Mouse (Mus musculus) stomach, embryonic 16.5 days (tissue): ENCODE measurements around the gene Gnaq. TPM values are rescaled to one million over a fixed set of nuclear protein-coding genes. Genes with fewer than 3 reads are reported as not detected.
A peak's percentile ranks its signal among the peaks of the same experiment; 100 is the strongest.

Experiments used
- ATAC-seq: fragments of 200-750 bp; cut with Nextera tagmentation; 2 replicates; pipeline ENCODE4 v1.8.0; 2017; ENCODE audit warnings: moderate number of reproducible peaks, moderate TSS enrichment; ENCODE audit not compliant: insufficient read depth, low FRiP score
- H3K27ac ChIP-seq: fragments of 300-500 bp; sonication (generic); 2 replicates; pipeline ENCODE4 v1.5.1; 2014; ENCODE audit warnings: low read length
- H3K27me3 ChIP-seq: fragments of 300-500 bp; sonication (generic); 2 replicates; pipeline ENCODE4 v1.6.1; 2014; ENCODE audit warnings: low read length, control low read depth, mixed read lengths; ENCODE audit not compliant: control insufficient read depth, insufficient read depth
- H3K36me3 ChIP-seq: fragments of 300-500 bp; sonication (generic); 2 replicates; pipeline ENCODE4 v1.6.1; 2014; ENCODE audit warnings: low read length; ENCODE audit not compliant: control insufficient read depth, insufficient read depth
- H3K4me1 ChIP-seq: fragments of 300-500 bp; sonication (generic); 2 replicates; pipeline ENCODE4 v1.6.1; 2014; ENCODE audit warnings: low read length, control low read depth, mixed read lengths; ENCODE audit not compliant: control insufficient read depth, insufficient read depth
- H3K4me2 ChIP-seq: fragments of 300-500 bp; sonication (generic); 2 replicates; pipeline ENCODE4 v1.6.1; 2014; ENCODE audit warnings: low read depth, low read length, mixed read lengths
- H3K4me3 ChIP-seq: fragments of 300-500 bp; sonication (generic); replicated peaks from 2 replicates; pipeline ENCODE4 v1.5.1; 2014; ENCODE audit warnings: mild to moderate bottlenecking, low read length
- H3K9ac ChIP-seq: fragments of 300-500 bp; sonication (generic); 2 replicates; pipeline ENCODE4 v1.6.1; 2014; ENCODE audit warnings: low read length
- H3K9me3 ChIP-seq: fragments of 300-500 bp; sonication (generic); replicated peaks from 2 replicates; pipeline ENCODE4 v1.6.1; 2016; ENCODE audit warnings: low read length, control low read depth; ENCODE audit not compliant: control insufficient read depth
- WGBS: fragments of 180-500 bp; shearing (Covaris S2); extraction: QIAGEN DNeasy Blood & Tissue Kit; methylation state at CpG from one replicate; pipeline ENCODE4 v1.1.7; 2014; 5-methylcytosine and 5-hydroxymethylcytosine counted together
- polyA plus RNA-seq: library from polyadenylated mRNA; unstranded; fragments of >200 nt; fragmentation: Nextera tagmentation; extraction: Ambion mirVana; gene quantifications from 2 replicates; pipeline ENCODE4 v1.2.1, GENCODE M21; 2015

The Gnaq gene
- polyA plus RNA-seq, 1 experiment from 2014 or later = 38.8 TPM

DNA sequence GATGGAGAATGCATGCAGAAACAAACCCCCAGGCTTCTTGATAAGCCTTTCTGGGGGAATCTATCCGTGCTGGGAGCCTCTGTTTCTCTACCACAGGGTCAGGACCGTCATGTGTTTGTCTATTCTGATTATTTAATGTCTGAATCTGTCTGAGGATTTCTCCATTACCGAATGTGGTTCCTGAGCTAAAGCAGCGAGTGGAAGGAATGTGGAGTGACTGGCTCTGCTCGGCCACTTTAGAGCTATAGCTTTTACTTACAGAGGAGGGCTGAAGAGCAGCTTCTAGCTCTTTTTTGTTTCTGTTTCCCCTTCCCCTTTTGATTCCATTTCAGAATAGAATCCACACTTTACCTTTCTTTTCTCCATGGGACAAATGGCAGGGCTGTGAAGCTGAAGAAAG lies 43.8 kb downstream of the Gnaq start:
- Histone ChIP-seq H3K9ac (no peak overlapping the region), H3K4me1 (peaks cover 40% of the 10 kb centered on the region), H3K9me3 (no peaks in the 10 kb centered on the region), H3K4me2 (peak overlapping the region; percentile 22; the same call in 1 of the 2 replicates), H3K36me3 (no peaks in the 10 kb centered on the region), H3K27ac (peak overlapping the region; percentile 79), H3K4me3 (no peak overlapping the region), H3K27me3 (no peaks in the 10 kb centered on the region)
- no peak for ATAC-seq
- 14% methylated on average over 5 of the region's 5 CpGs for WGBS

- ATAC-seq = peak; percentile 21; the same call in 1 of the 2 replicates
- Histone ChIP-seq H3K27ac (peak overlapping the region; percentile 79), H3K36me3 (no peaks in the 10 kb centered on the region), H3K9me3 (no peaks in the 10 kb centered on the region), H3K4me3 (no peak overlapping the region), H3K9ac (no peak overlapping the region), H3K4me1 (peaks cover 40% of the 10 kb centered on the region), H3K4me2 (no peak overlapping the region), H3K27me3 (no peaks in the 10 kb centered on the region)
- WGBS = 77% methylated on average over 8 of the region's 8 CpGs
Measured at GRCm38 (mm10) chr19:16177139-16177727, 44.6 kb downstream of the Gnaq start.

DNA sequence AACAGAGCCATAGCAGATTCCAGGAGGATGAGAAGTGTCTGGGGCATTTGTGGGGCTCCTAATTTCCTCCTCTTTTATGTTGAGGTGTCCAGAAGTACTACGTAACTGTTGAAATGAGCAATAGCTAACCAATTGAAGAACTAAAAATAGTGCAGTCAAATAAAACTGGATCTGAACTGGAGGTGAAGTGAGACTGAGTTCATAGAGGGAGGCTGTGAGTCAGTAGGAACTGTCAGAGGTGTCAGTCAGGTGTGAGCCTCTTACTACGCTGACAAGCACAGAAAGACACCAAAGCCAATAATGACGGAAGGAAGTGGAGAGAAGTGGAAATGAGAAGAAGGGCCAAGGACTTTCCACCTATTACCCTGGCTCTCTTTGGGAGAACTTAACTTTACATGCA lies 48.6 kb downstream of the Gnaq start:
- Histone ChIP-seq H3K4me3 (no peak overlapping the region), H3K9ac (no peak overlapping the region), H3K4me1 (peaks cover 35% of the 10 kb centered on the region), H3K27me3 (no peaks in the 10 kb centered on the region), H3K27ac (peak overlapping the region; percentile 36), H3K4me2 (no peak overlapping the region), H3K36me3 (no peaks in the 10 kb centered on the region), H3K9me3 (no peaks in the 10 kb centered on the region)
- WGBS = 82% methylated on average over 3 of the region's 3 CpGs
- ATAC-seq = no peak

DNA sequence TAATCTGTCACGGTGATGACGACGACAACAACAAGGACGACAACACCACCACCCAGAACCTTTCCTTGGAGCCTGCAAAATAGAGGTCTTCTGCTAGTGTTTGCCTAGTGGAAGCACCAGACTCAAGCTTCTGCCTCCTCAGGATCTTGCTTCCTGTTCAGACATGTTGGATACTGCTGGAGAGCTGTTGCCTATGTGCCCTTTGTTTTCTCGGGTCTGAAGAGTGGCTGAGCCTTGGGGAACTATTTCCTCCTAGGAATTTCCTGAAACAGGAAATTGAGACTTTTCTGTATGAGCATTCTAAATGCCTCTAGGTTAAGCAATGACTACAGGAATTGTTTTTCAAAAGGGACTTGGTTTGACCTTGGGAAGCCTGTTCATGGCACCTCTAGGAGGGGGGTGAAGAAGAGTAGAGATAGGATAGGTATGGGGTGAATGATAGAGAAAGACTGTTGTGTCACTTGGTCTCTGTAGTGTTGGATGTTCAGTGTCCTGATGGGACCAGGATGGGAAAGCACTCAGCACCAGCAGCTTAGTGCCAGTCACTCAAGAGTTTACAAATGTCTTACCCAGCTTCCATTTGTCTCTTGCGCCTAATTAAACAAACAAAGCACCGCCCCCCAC lies 49.3 kb downstream of the Gnaq start:
- no peak for ATAC-seq
- H3K4me3 ChIP-seq = no peak overlapping the region
- H3K27ac ChIP-seq = peak overlapping the region; percentile 36
- no peaks in the 10 kb centered on the region for H3K36me3 ChIP-seq
- H3K9me3 ChIP-seq = no peaks in the 10 kb centered on the region
- 73% methylated on average over 7 of the region's 7 CpGs for WGBS
- H3K4me2 ChIP-seq = no peak overlapping the region
- H3K4me1 ChIP-seq = peaks cover 32% of the 10 kb centered on the region
- no peaks in the 10 kb centered on the region for H3K27me3 ChIP-seq
- H3K9ac ChIP-seq = no peak overlapping the region

DNA sequence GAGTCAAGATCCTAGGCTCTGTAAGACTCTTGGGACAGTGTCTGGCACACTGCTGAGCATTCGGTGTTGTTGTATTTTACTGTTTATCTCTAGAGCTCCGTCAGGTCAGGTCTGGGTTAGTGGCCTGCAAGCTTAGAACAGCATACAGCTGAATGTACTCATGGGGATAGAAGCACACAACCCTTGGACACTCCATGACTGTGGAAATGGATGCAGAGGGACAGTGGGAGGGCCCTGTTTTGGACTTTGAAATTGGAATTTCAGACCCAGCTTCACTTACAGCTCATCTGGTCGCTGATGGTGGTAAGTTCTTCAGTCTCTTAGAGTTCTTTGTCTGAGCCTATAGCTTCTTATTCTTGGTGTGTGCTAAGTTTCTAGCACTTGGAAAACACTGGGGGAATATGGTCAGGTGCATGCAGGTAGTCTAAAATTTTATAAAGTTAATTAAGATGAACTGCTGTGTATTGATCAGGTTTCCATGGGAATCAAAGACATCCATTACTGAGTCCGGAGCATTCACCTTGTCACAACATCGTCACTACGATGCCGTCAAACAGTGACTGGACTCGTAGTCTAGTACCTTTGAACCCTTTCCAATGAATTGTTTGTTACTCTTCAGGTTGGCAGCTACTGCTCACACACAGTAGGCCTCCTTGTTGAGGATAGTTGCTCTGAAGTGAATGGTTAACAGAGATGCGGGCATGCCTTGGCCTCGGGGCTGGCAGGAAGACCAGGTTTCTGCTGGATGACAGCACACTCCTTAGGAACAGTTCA lies 51.1 kb downstream of the Gnaq start:
- Histone ChIP-seq H3K4me3 (no peak overlapping the region), H3K4me1 (peaks cover 37% of the 10 kb centered on the region), H3K27me3 (no peaks in the 10 kb centered on the region), H3K36me3 (no peaks in the 10 kb centered on the region), H3K4me2 (no peak overlapping the region), H3K9ac (no peak overlapping the region), H3K27ac (no peak overlapping the region), H3K9me3 (no peaks in the 10 kb centered on the region)
- no peak for ATAC-seq
- 74% methylated on average over 10 of the region's 10 CpGs for WGBS

DNA sequence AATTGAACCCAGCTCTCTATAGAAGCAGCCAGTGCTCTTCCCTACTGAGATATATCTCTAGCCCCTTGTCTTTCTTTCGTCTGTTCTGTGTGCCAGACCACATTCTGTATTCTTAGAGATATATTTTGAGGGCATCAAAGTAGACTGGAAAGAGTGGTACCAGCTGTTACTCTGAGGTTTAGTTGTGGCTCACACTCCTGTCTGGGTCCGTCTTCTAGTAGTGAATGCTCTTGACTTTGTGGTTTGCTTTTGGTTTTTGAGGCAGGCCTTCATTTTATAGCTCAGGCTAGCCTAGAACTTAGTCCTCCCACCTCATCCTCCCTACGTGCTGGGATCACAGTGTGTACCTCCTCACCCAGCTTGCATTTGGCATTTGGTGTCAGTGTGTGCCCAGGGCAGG lies 54.4 kb downstream of the Gnaq start:
- 59% methylated on average over 3 of the region's 3 CpGs for WGBS
- H3K36me3 ChIP-seq = no peaks in the 10 kb centered on the region
- no peak for ATAC-seq
- no peaks in the 10 kb centered on the region for H3K9me3 ChIP-seq
- no peak overlapping the region for H3K4me3 ChIP-seq
- H3K4me2 ChIP-seq = 0 out of 2 replicates have a peak overlapping the region, but pooled peaks have one; percentile 6
- H3K4me1 ChIP-seq = peaks cover 38% of the 10 kb centered on the region
- no peaks in the 10 kb centered on the region for H3K27me3 ChIP-seq
- peak overlapping the region; percentile 73 for H3K27ac ChIP-seq
- no peak overlapping the region for H3K9ac ChIP-seq

DNA sequence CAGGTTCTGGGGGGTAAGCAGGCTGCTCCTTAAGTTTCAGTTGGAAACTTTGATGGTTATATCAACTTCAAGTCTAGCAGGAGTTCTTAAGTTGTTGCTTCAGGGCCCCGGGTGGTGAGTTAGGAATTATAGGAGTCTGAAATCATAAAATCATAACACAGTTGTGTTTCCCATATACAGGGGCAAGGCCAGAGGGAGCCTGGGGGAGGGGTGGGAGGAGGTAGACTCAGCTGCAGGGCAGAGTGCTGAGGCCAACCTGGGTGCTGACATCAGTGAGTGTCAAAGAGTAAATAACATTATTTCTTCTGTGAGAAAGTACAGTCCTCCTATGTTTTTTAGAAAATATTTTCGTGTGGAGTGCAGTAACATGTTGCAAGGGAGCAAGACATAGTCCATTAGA lies 55.3 kb downstream of the Gnaq start:
- H3K27me3 ChIP-seq = no peaks in the 10 kb centered on the region
- 31% methylated on average over 2 of the region's 2 CpGs for WGBS

DNA sequence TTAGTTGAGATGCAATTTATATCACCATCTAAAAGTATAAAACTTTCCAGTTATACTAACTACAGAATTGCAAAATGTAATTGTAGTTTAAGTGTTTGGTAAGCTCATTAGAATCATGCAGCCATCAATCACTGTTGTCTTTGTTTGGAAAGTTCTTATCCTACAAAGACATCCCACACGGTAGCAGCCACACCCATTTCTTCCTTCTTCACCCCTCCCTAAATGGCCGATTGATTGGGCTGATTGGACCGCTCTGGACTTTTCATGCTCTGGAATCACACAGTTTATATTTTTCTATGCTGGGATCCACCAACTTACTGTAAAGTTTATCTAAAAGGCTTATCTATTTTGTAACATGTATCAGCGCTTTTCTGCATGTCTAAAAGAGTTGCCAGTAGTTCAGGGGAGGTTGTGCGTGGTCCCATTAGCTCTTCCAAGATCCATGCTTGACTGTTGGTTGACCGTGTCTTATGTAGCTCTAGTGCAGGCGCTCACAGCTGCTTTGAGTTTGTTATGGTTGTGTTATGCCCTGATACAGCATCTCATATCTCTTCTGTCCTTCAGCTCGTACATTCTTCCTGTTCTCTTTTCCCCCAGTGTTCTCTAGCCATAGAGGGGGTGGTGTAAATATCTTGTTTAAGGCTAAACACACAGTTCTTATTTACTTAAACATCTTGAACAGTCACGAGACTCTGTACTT lies 56.6 kb downstream of the Gnaq start:
- WGBS = 54% methylated on average over 9 of the region's 9 CpGs

More for the DNA sequence above, 55.3 kb downstream of the Gnaq start:
- ATAC-seq = no peak
- H3K4me2 ChIP-seq = no peak overlapping the region
- H3K9ac ChIP-seq = no peak overlapping the region
- no peaks in the 10 kb centered on the region for H3K9me3 ChIP-seq
- no peak overlapping the region for H3K4me3 ChIP-seq
- peaks cover 37% of the 10 kb centered on the region for H3K4me1 ChIP-seq
- no peaks in the 10 kb centered on the region for H3K36me3 ChIP-seq
- H3K27ac ChIP-seq = peak overlapping the region; percentile 73

GRCm38 (mm10) chr19:16198162-16198561 lies 65.5 kb downstream of the Gnaq start:
- WGBS = 75% methylated on average over 3 of the region's 3 CpGs
- ATAC-seq = no peak

More for the DNA sequence above, 56.6 kb downstream of the Gnaq start:
- H3K4me3 ChIP-seq = no peak overlapping the region
- no peaks in the 10 kb centered on the region for H3K9me3 ChIP-seq
- H3K4me2 ChIP-seq = no peak overlapping the region
- H3K4me1 ChIP-seq = peaks cover 27% of the 10 kb centered on the region
- H3K36me3 ChIP-seq = no peaks in the 10 kb centered on the region
- no peaks in the 10 kb centered on the region for H3K27me3 ChIP-seq
- H3K9ac ChIP-seq = no peak overlapping the region
- ATAC-seq = no peak
- H3K27ac ChIP-seq = no peak overlapping the region

More at GRCm38 (mm10) chr19:16198162-16198561, 65.5 kb downstream of the Gnaq start:
- peaks cover 20% of the 10 kb centered on the region for H3K4me1 ChIP-seq
- no peak overlapping the region for H3K27ac ChIP-seq
- H3K9me3 ChIP-seq = no peaks in the 10 kb centered on the region
- H3K4me3 ChIP-seq = no peak overlapping the region
- H3K36me3 ChIP-seq = no peaks in the 10 kb centered on the region
- no peak overlapping the region for H3K9ac ChIP-seq
- no peaks in the 10 kb centered on the region for H3K27me3 ChIP-seq
- no peak overlapping the region for H3K4me2 ChIP-seq
